Mouse (Mus musculus): ENCODE results near the gene Krtap4-1.

DNA sequence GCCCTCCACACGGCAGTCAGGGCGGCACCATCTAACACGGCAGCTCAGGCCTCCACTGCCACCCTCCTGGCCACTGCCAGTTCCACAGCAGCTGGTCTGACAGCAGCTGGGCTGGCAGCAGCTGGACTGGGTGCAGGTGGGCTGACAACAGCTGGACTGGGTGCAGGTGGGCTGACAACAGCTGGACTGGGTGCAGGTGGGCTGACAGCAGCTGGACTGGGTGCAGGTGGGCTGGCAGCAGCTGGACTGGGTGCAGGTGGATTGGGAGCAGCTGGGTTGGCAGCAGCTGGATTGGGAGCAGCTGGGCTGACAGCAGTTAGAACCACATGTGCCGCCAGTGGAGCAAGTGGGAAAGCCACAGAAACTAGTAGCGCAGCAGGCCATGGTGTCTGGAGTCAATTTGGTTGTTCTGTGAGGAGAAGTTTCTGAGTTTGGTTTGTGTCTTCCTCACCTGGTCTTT is 44.8 kb downstream of the Krtap4-1 start, which contains the start of gene Krtap1-4:
- TF ChIP-seq EP300 (optimal IDR thresholded peaks at IDR 0.05) (no peak), CTCF (IDR thresholded peaks at IDR 0.05; ENCODE audit: low read depth) (no peak)

Measured in stomach, postnatal 0 days (tissue).